Mouse (Mus musculus): ENCODE measurements around the gene Acin1.

GRCm38 (mm10) chr14:54636954-54637353 is 49.8 kb downstream of the Acin1 start:
- TF ChIP-seq CTCF (IDR thresholded peaks at IDR 0.05; ENCODE audit: low read depth, low read length) (peak; percentile 87), POLR2A (IDR thresholded peaks at IDR 0.05; ENCODE audit: extremely low read depth, insufficient read depth, low read length) (no peak)
